Mouse (Mus musculus) hindbrain, embryonic 10.5 days (tissue): ENCODE data around the gene Bmper. TPM values are rescaled to one million over a fixed set of nuclear protein-coding genes. Genes with fewer than 3 reads are reported as not detected.
A peak's percentile ranks its signal among the peaks of the same experiment; 100 is the strongest.

Experiments used
- DNase-seq: peaks from one replicate; pipeline ENCODE4 v3.0.0-alpha.2; 2017; ENCODE audit warnings: low spot score
- H3K27ac ChIP-seq: fragments of 300-500 bp; sonication (generic); 2 replicates; pipeline ENCODE4 v1.5.1; 2016; ENCODE audit warnings: mild to moderate bottlenecking, moderate library complexity
- H3K27me3 ChIP-seq: fragments of 300-500 bp; sonication (generic); 2 replicates; pipeline ENCODE4 v1.6.1; 2016; ENCODE audit warnings: mild to moderate bottlenecking; ENCODE audit not compliant: poor library complexity, insufficient read depth, severe bottlenecking
- H3K36me3 ChIP-seq: fragments of 300-500 bp; sonication (generic); 2 replicates; pipeline ENCODE4 v1.6.1; 2016; ENCODE audit warnings: mild to moderate bottlenecking, moderate library complexity
- H3K4me1 ChIP-seq: fragments of 300-500 bp; sonication (generic); replicated peaks from 2 replicates; pipeline ENCODE4 v1.6.1; 2016; ENCODE audit warnings: mild to moderate bottlenecking
- H3K4me3 ChIP-seq: fragments of 300-500 bp; sonication (generic); 2 replicates; pipeline ENCODE4 v1.5.1; 2016; ENCODE audit warnings: mild to moderate bottlenecking, moderate library complexity
- H3K9me3 ChIP-seq: fragments of 300-500 bp; sonication (generic); 2 replicates; pipeline ENCODE4 v1.6.1; 2016; ENCODE audit warnings: mild to moderate bottlenecking, moderate library complexity
- WGBS: fragments of 180-500 bp; shearing (Covaris S2); methylation state at CpG from one replicate; pipeline ENCODE4 v1.1.7; 2016; 5-methylcytosine and 5-hydroxymethylcytosine counted together
- polyA plus RNA-seq: library from polyadenylated mRNA; unstranded; fragments of >200 nt; fragmentation: Nextera tagmentation; extraction: Ambion mirVana; gene quantifications from 2 replicates; pipeline ENCODE4 v1.2.1, GENCODE M21; 2016

Bmper gene
- polyA plus RNA-seq, 1 experiment from 2014 or later = 1.6 TPM

DNA sequence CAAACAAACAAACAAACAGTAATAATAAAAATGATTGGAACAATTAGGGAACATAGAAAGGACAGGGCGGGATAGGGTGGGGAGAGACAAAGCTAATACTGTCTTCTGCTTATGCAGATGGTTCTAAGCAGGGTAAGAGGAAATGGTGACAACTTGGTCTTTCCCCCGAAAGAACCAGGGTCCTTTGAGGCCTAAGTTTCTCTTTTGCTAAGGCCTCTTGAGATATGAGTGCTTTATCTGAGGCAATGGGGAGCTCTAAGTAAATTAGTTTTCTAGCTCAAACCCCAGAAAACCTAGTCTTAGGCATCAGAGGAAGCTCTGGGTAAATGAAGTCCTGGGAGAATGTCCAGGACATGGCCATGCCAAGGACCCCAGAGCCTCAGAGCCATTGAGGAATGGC, 141.2 kb downstream of the Bmper start:
- no peaks in the 10 kb centered on the region; the same call in 1 of the 2 replicates for H3K9me3 ChIP-seq
- no peak overlapping the region for H3K27ac ChIP-seq
- no peaks in the 10 kb centered on the region for H3K36me3 ChIP-seq
- H3K4me3 ChIP-seq = no peak overlapping the region
- H3K4me1 ChIP-seq = no peaks in the 10 kb centered on the region
- no peaks in the 10 kb centered on the region for H3K27me3 ChIP-seq
- WGBS = 75% methylated on average over 2 of the region's 2 CpGs
- DNase-seq = no peak

GRCm38 (mm10) chr9:23368124-23368523, 145.2 kb downstream of the Bmper start:
- no peak overlapping the region for H3K4me3 ChIP-seq
- H3K4me1 ChIP-seq = no peaks in the 10 kb centered on the region
- DNase-seq = no peak
- H3K36me3 ChIP-seq = no peaks in the 10 kb centered on the region
- no peaks in the 10 kb centered on the region for H3K27me3 ChIP-seq
- H3K9me3 ChIP-seq = no peaks in the 10 kb centered on the region
- no peak overlapping the region for H3K27ac ChIP-seq

DNA sequence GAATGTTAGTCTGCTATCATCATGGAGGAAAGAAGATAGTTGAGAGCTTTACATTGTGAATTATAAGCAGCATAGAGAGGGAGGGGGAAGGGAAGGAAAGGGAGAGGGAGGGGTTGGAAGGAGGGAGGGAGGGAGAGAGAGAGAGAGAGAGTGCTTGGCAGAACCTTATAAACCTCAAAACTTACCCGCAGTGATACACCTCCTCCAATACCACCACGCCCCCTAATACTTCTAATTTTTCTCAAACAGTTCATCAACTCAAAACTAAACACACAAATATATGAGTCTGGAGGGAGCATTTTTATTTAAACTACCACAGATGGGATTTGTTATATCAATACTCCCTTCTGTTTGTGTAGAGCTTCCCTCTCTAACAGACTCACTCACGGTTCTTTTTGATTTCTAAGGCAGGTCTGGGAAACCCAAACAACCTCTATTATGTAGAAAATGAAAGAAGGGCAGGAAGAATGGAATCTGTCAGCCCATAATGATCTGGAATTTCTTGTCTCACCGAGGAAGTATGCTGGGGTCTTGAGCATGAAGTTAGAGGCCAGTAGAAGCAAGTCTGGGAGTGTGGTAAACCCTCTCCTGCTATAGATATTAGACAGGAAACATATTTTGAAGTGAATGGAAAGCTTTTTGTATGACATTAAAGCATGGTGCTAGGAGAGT, 152.0 kb downstream of the Bmper start:
- Histone ChIP-seq H3K36me3 (no peaks in the 10 kb centered on the region), H3K27ac (no peak overlapping the region), H3K4me3 (no peak overlapping the region), H3K27me3 (no peaks in the 10 kb centered on the region), H3K9me3 (no peaks in the 10 kb centered on the region), H3K4me1 (peaks cover 32% of the 10 kb centered on the region)
- no peak for DNase-seq
- WGBS = 61% methylated on average over 4 of the region's 4 CpGs

GRCm38 (mm10) chr9:23377831-23378730, 155.2 kb downstream of the Bmper start:
- WGBS = 43% methylated on average over 5 of the region's 5 CpGs
- DNase-seq = no peak
- no peak overlapping the region for H3K4me3 ChIP-seq
- H3K27me3 ChIP-seq = no peaks in the 10 kb centered on the region
- H3K36me3 ChIP-seq = no peaks in the 10 kb centered on the region
- peak overlapping the region; percentile 83 for H3K27ac ChIP-seq
- peaks cover 44% of the 10 kb centered on the region for H3K4me1 ChIP-seq
- H3K9me3 ChIP-seq = no peaks in the 10 kb centered on the region

- 17% methylated on average over 6 of the region's 6 CpGs for WGBS
- Histone ChIP-seq H3K4me1 (peaks cover 44% of the 10 kb centered on the region), H3K36me3 (no peaks in the 10 kb centered on the region), H3K9me3 (no peaks in the 10 kb centered on the region), H3K27ac (peak overlapping the region; percentile 83), H3K27me3 (no peaks in the 10 kb centered on the region), H3K4me3 (no peak overlapping the region)
- DNase-seq = peak; percentile 58
Observed at GRCm38 (mm10) chr9:23378731-23379170, 155.9 kb downstream of the Bmper start.

- Histone ChIP-seq H3K36me3 (no peaks in the 10 kb centered on the region), H3K4me1 (peaks cover 44% of the 10 kb centered on the region), H3K27ac (peak overlapping the region; percentile 83), H3K27me3 (no peaks in the 10 kb centered on the region), H3K4me3 (no peak overlapping the region), H3K9me3 (no peaks in the 10 kb centered on the region)
- 48% methylated on average over 5 of the region's 5 CpGs for WGBS
- peak; percentile 20 for DNase-seq
Observed at GRCm38 (mm10) chr9:23380171-23380835, 157.4 kb downstream of the Bmper start.

DNA sequence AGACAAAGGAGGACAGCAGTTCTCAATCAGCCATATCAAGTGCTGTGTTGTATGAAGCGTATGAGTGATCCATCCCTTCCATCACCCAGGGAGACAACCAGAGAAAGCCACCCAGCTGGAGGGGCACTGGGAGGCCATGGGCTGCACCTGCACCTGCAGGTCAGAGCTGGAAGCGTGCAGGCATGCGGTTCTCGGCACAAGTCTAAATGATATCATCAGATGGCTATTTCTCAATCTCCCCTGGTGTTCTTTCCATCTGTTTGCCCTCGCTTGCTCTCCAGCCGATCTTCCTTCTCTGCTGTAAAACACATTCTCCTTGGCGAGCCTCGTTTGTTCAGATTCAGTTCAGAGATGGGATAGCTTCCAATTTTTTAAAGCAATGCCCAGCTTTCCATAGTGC, 160.4 kb downstream of the Bmper start:
- Histone ChIP-seq H3K4me1 (peaks cover 29% of the 10 kb centered on the region), H3K9me3 (no peaks in the 10 kb centered on the region), H3K27ac (no peak overlapping the region)

GRCm38 (mm10) chr9:23383837-23384236, 161.0 kb downstream of the Bmper start:
- WGBS = 98% methylated on average over 1 of the region's 1 CpGs
- H3K9me3 ChIP-seq = no peaks in the 10 kb centered on the region

More for the DNA sequence above, 160.4 kb downstream of the Bmper start:
- Histone ChIP-seq H3K36me3 (no peaks in the 10 kb centered on the region), H3K4me3 (no peak overlapping the region), H3K27me3 (no peaks in the 10 kb centered on the region)
- 86% methylated on average over 8 of the region's 8 CpGs for WGBS
- DNase-seq = no peak

DNA sequence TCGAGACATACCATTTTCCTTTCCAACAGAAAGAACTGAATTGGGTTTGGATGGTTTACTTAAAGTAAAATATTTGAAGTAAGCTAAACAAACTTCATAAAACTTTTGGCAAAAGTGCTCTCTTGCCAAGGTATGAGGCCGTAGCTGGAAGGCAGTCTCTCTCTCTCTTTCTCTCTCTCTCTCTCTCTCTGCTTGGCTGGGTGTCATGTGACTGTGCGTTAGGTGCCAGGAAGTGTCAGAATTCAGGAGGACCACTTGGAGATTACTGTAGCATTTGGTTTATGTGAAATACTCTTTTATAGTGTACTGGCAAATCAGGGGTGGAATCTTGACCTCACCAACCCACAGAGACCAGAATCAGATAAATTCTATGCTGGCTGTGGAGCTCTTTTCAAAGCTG, 162.0 kb downstream of the Bmper start:
- Histone ChIP-seq H3K4me3 (no peak overlapping the region), H3K27me3 (no peaks in the 10 kb centered on the region), H3K27ac (no peak overlapping the region), H3K9me3 (no peaks in the 10 kb centered on the region), H3K4me1 (peaks cover 13% of the 10 kb centered on the region), H3K36me3 (no peaks in the 10 kb centered on the region)
- DNase-seq = no peak
- WGBS = 76% methylated on average over 3 of the region's 3 CpGs

More at GRCm38 (mm10) chr9:23383837-23384236, 161.0 kb downstream of the Bmper start:
- no peak overlapping the region for H3K27ac ChIP-seq
- no peaks in the 10 kb centered on the region for H3K36me3 ChIP-seq
- no peaks in the 10 kb centered on the region for H3K27me3 ChIP-seq
- H3K4me3 ChIP-seq = no peak overlapping the region
- H3K4me1 ChIP-seq = peaks cover 23% of the 10 kb centered on the region
- no peak for DNase-seq

DNA sequence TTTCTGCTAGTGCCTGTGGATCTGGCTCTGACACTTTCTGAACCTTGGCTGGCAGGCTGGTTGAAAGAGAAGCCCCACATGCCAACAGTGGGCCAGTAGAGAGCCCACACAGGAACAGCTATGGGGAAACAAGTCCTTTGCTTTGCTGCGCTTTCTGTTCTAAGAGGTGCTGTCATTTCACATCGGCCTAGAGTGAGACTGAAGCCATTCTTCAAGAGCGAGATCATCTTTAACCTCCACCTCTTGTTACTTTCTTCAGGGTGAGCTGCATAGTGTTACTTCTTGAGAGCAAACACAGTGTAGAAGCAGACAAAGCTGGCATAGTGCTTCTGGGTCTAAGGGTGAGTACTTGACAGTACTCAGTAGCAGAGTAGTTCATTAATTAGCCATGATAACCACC, 163.3 kb downstream of the Bmper start:
- no peak overlapping the region for H3K4me3 ChIP-seq
- no peaks in the 10 kb centered on the region for H3K4me1 ChIP-seq
- no peak for DNase-seq
- H3K9me3 ChIP-seq = no peaks in the 10 kb centered on the region
- WGBS = 77% methylated on average over 3 of the region's 3 CpGs
- H3K27me3 ChIP-seq = no peaks in the 10 kb centered on the region
- H3K27ac ChIP-seq = no peak overlapping the region
- H3K36me3 ChIP-seq = no peaks in the 10 kb centered on the region

DNA sequence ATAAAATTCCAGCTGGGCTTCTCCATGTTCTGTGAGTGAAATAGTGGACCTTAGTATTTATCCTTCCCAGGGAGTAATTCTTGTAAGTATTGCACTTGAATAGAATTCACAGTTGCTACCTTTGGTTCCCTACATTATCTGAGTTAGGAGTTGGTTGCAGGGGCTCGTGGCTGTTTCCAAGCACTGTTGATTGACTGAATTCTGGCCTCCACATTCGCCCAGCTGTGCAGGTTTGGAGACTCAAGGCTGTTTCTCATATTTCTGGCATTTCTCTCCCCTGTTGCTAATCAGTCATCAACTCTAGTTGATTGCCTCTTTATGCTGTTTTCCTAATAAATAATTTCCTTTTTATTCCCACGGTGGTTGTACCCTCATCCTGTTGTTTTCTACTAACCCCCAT, 167.2 kb downstream of the Bmper start:
- no peaks in the 10 kb centered on the region for H3K27me3 ChIP-seq
- no peaks in the 10 kb centered on the region for H3K4me1 ChIP-seq
- no peak overlapping the region for H3K4me3 ChIP-seq
- 69% methylated on average over 3 of the region's 3 CpGs for WGBS
- no peaks in the 10 kb centered on the region for H3K36me3 ChIP-seq
- H3K27ac ChIP-seq = no peak overlapping the region
- DNase-seq = no peak
- no peaks in the 10 kb centered on the region for H3K9me3 ChIP-seq

DNA sequence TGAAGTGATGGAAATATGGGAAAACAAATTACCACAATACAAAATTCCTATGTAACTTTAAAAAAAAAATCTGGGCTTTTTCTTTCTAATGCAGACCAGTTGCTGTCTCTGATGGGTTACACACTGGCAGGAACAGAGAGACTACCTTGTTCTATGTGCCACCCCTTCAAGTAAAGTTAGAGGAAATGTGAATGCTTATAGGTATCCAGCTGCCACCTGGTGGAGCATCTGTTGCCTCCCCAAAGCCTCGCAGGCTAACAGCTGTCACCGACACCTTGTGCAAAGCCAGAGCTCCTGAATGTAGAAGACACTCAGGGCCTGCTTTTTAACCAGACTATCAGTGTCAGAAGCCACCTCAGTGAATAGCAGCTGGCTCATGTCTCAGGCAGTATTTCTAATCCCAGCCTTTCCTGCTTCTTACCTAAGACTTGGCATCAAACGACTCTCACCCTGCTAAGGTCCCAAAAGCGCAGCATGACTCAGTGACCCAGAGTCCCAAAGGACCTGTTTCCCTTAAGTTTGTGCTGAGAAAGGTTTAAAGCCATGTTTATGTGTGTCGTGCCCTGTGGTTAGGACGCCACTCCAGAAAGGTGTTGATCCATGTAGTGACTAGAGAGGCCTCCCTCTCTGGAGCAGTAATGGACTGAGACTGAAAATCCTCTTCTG, 171.9 kb downstream of the Bmper start:
- no peaks in the 10 kb centered on the region for H3K4me1 ChIP-seq
- DNase-seq = no peak
- H3K4me3 ChIP-seq = no peak overlapping the region
- H3K36me3 ChIP-seq = no peaks in the 10 kb centered on the region
- H3K27ac ChIP-seq = no peak overlapping the region
- no peaks in the 10 kb centered on the region for H3K27me3 ChIP-seq
- no peaks in the 10 kb centered on the region for H3K9me3 ChIP-seq
- WGBS = 74% methylated on average over 6 of the region's 6 CpGs
